Mouse (Mus musculus) bone marrow, adult 2 months (tissue): ENCODE measurements around the gene Eif2d.

Experiments
- CTCF ChIP-seq: fragments of 200-500 bp; IDR thresholded peaks from 2 replicates; pipeline ENCODE4 v1.5.1; 2011; ENCODE audit warnings: low read length, control low read depth; ENCODE audit not compliant: control insufficient read depth, insufficient read depth
- POLR2A ChIP-seq: fragments of 200-500 bp; IDR thresholded peaks from 2 replicates; pipeline ENCODE4 v1.6.1; 2011; ENCODE audit warnings: low read depth, mild to moderate bottlenecking, control low read depth, low read length, borderline replicate concordance; ENCODE audit not compliant: control insufficient read depth

- TF ChIP-seq POLR2A (no peak), CTCF (no peak)
Observed at GRCm38 (mm10) chr1:131212956-131213355, 60.0 kb downstream of the Eif2d start.
